ENCODE assay signal across 8 mouse cellular contexts in genomic region chr4:48779202-48779905, GRCm38 (mm10).
DNase-seq lines count a peak whose midpoint lies in the region; ATAC-seq lines count a peak whose summit lies in the region.

No protein-coding gene starts in this region.

- no peaks in the 10 kb centered on the region for H3K36me3 ChIP-seq in midbrain, embryonic 12.5 days

- no peaks in the 10 kb centered on the region for H3K9me3 ChIP-seq in midbrain, embryonic 12.5 days

- ATAC-seq in CD4-positive, CD25-positive, alpha-beta regulatory T cell, adult 4 months = no peak
- 0 out of 2 replicates have a peak, but pooled peaks have one; percentile 56 for ATAC-seq in common myeloid progenitor, adult 5-6 weeks (replicated peaks; ENCODE audit: low read depth, poor library complexity, severe bottlenecking)
- ATAC-seq in midbrain, embryonic 12.5 days (ENCODE audit: low FRiP score, low read depth) = peak; percentile 62

- no peak overlapping the region for H3K4me2 ChIP-seq in midbrain, embryonic 12.5 days (replicated peaks)

- no peak overlapping the region for H3K4me3 ChIP-seq in midbrain, embryonic 12.5 days

- 65% methylated on average over 12 of the region's 12 CpGs for WGBS in midbrain, embryonic 12.5 days

- no peak overlapping the region for H3K9ac ChIP-seq in midbrain, embryonic 12.5 days (replicated peaks)

- peaks cover 3% of the 10 kb centered on the region; the same call in 1 of the 2 replicates for H3K4me1 ChIP-seq in midbrain, embryonic 12.5 days

- peak; percentile 34 for DNase-seq in CD4-positive, CD25-positive, alpha-beta regulatory T cell, adult 2 months (ENCODE audit: low read depth, low spot score)
- DNase-seq in adrenal gland, adult 18-20 months (ENCODE audit: low spot score in 2 of 2) = peak; percentile 54 to 64
- DNase-seq in gastrocnemius, postnatal 4 days (ENCODE audit: low spot score in 2 of 2) = peak; percentile 53 to 71
- DNase-seq in layer of hippocampus, adult 9-10 months (ENCODE audit: low spot score) = peak; percentile 48
- DNase-seq in spleen, postnatal 4 days (ENCODE audit: low spot score in 2 of 2) = peak; percentile 18 to 69

- no peaks in the 10 kb centered on the region for H3K27me3 ChIP-seq in midbrain, embryonic 12.5 days

- H3K27ac ChIP-seq in midbrain, embryonic 12.5 days (replicated peaks) = no peak overlapping the region
